Mouse (Mus musculus): Measurements from ENCODE around the gene Cd34. TPM values are rescaled to one million over a fixed set of nuclear protein-coding genes. Genes with fewer than 3 reads are reported as not detected.
A peak's percentile ranks its signal among the peaks of the same experiment; 100 is the strongest.

Gene Cd34
- polyA plus RNA-seq, 1 experiment from 2014 or later: 212 TPM

- Histone ChIP-seq H3K4me2 (ENCODE audit: low read depth, low read length) (no peak overlapping the region), H3K9ac (ENCODE audit: low read length) (no peak overlapping the region), H3K4me1 (replicated peaks; ENCODE audit: control insufficient read depth, insufficient read depth, low read length) (peaks cover 12% of the 10 kb centered on the region), H3K36me3 (ENCODE audit: control insufficient read depth, insufficient read depth, low read length) (no peaks in the 10 kb centered on the region), H3K4me3 (ENCODE audit: low read length) (no peak overlapping the region), H3K27ac (ENCODE audit: low read length) (no peak overlapping the region), H3K9me3 (ENCODE audit: control insufficient read depth, low read length) (no peaks in the 10 kb centered on the region), H3K27me3 (ENCODE audit: control insufficient read depth, insufficient read depth, low read depth, low read length) (no peaks in the 10 kb centered on the region)
- 0 out of 2 replicates have a peak, but pooled peaks have one; percentile 18 for ATAC-seq (ENCODE audit: low read depth)
- 35% methylated on average over 4 of the region's 5 CpGs for WGBS
These were observed 39.5 kb downstream of the Cd34 start for GRCm38 (mm10) chr1:194977946-194978720.

- ATAC-seq (ENCODE audit: low read depth): no peak
- Histone ChIP-seq H3K9ac (ENCODE audit: low read length) (no peak overlapping the region), H3K4me3 (ENCODE audit: low read length) (no peak overlapping the region), H3K4me1 (replicated peaks; ENCODE audit: control insufficient read depth, insufficient read depth, low read length) (peaks cover 12% of the 10 kb centered on the region), H3K4me2 (ENCODE audit: low read depth, low read length) (no peak overlapping the region), H3K9me3 (ENCODE audit: control insufficient read depth, low read length) (no peaks in the 10 kb centered on the region), H3K36me3 (ENCODE audit: control insufficient read depth, insufficient read depth, low read length) (no peaks in the 10 kb centered on the region), H3K27me3 (ENCODE audit: control insufficient read depth, insufficient read depth, low read depth, low read length) (no peaks in the 10 kb centered on the region), H3K27ac (ENCODE audit: low read length) (no peak overlapping the region)
- 88% methylated on average over 1 of the region's 1 CpGs for WGBS
These were observed 42.3 kb downstream of the Cd34 start for GRCm38 (mm10) chr1:194980826-194981435.

GRCm38 (mm10) chr1:194982931-194983690 lies 44.5 kb downstream of the Cd34 start:
- Histone ChIP-seq H3K9ac (ENCODE audit: low read length) (no peak overlapping the region), H3K4me1 (replicated peaks; ENCODE audit: control insufficient read depth, insufficient read depth, low read length) (no peaks in the 10 kb centered on the region; the same call in 1 of the 2 replicates), H3K4me3 (ENCODE audit: low read length) (no peak overlapping the region), H3K9me3 (ENCODE audit: control insufficient read depth, low read length) (no peaks in the 10 kb centered on the region), H3K27ac (ENCODE audit: low read length) (no peak overlapping the region), H3K27me3 (ENCODE audit: control insufficient read depth, insufficient read depth, low read depth, low read length) (no peaks in the 10 kb centered on the region), H3K4me2 (ENCODE audit: low read depth, low read length) (no peak overlapping the region), H3K36me3 (ENCODE audit: control insufficient read depth, insufficient read depth, low read length) (no peaks in the 10 kb centered on the region)
- no peak for ATAC-seq (ENCODE audit: low read depth)
- WGBS: 64% methylated on average over 5 of the region's 5 CpGs

- H3K4me3 ChIP-seq (ENCODE audit: low read length): no peak overlapping the region
These were observed 46.3 kb downstream of the Cd34 start for GRCm38 (mm10) chr1:194984914-194985313.

GRCm38 (mm10) chr1:194985442-194986210 lies 47.0 kb downstream of the Cd34 start:
- Histone ChIP-seq H3K4me3 (ENCODE audit: low read length) (no peak overlapping the region), H3K27ac (ENCODE audit: low read length) (no peak overlapping the region), H3K36me3 (ENCODE audit: control insufficient read depth, insufficient read depth, low read length) (no peaks in the 10 kb centered on the region), H3K4me2 (ENCODE audit: low read depth, low read length) (no peak overlapping the region), H3K9ac (ENCODE audit: low read length) (no peak overlapping the region), H3K9me3 (ENCODE audit: control insufficient read depth, low read length) (no peaks in the 10 kb centered on the region), H3K4me1 (replicated peaks; ENCODE audit: control insufficient read depth, insufficient read depth, low read length) (no peaks in the 10 kb centered on the region), H3K27me3 (ENCODE audit: control insufficient read depth, insufficient read depth, low read depth, low read length) (no peaks in the 10 kb centered on the region)
- 69% methylated on average over 4 of the region's 4 CpGs for WGBS
- no peak for ATAC-seq (ENCODE audit: low read depth)

More at GRCm38 (mm10) chr1:194984914-194985313, 46.3 kb downstream of the Cd34 start:
- Histone ChIP-seq H3K4me2 (ENCODE audit: low read depth, low read length) (no peak overlapping the region), H3K36me3 (ENCODE audit: control insufficient read depth, insufficient read depth, low read length) (no peaks in the 10 kb centered on the region), H3K9me3 (ENCODE audit: control insufficient read depth, low read length) (no peaks in the 10 kb centered on the region), H3K27me3 (ENCODE audit: control insufficient read depth, insufficient read depth, low read depth, low read length) (no peaks in the 10 kb centered on the region), H3K9ac (ENCODE audit: low read length) (no peak overlapping the region), H3K27ac (ENCODE audit: low read length) (no peak overlapping the region), H3K4me1 (replicated peaks; ENCODE audit: control insufficient read depth, insufficient read depth, low read length) (no peaks in the 10 kb centered on the region)
- WGBS: 70% methylated on average over 3 of the region's 3 CpGs
- no peak for ATAC-seq (ENCODE audit: low read depth)

GRCm38 (mm10) chr1:194989024-194989423 lies 50.4 kb downstream of the Cd34 start:
- no peaks in the 10 kb centered on the region for H3K27me3 ChIP-seq (ENCODE audit: control insufficient read depth, insufficient read depth, low read depth, low read length)
- H3K36me3 ChIP-seq (ENCODE audit: control insufficient read depth, insufficient read depth, low read length): no peaks in the 10 kb centered on the region
- no peak overlapping the region for H3K27ac ChIP-seq (ENCODE audit: low read length)
- no peaks in the 10 kb centered on the region for H3K9me3 ChIP-seq (ENCODE audit: control insufficient read depth, low read length)
- WGBS: 83% methylated on average over 1 of the region's 1 CpGs
- H3K9ac ChIP-seq (ENCODE audit: low read length): no peak overlapping the region
- ATAC-seq (ENCODE audit: low read depth): no peak
- no peaks in the 10 kb centered on the region for H3K4me1 ChIP-seq (replicated peaks; ENCODE audit: control insufficient read depth, insufficient read depth, low read length)
- no peak overlapping the region for H3K4me3 ChIP-seq (ENCODE audit: low read length)
- no peak overlapping the region for H3K4me2 ChIP-seq (ENCODE audit: low read depth, low read length)

GRCm38 (mm10) chr1:194990976-194991375 lies 52.4 kb downstream of the Cd34 start:
- H3K9ac ChIP-seq (ENCODE audit: low read length): no peak overlapping the region
- H3K27me3 ChIP-seq (ENCODE audit: control insufficient read depth, insufficient read depth, low read depth, low read length): no peaks in the 10 kb centered on the region
- H3K4me3 ChIP-seq (ENCODE audit: low read length): no peak overlapping the region
- H3K4me2 ChIP-seq (ENCODE audit: low read depth, low read length): no peak overlapping the region
- H3K4me1 ChIP-seq (replicated peaks; ENCODE audit: control insufficient read depth, insufficient read depth, low read length): no peaks in the 10 kb centered on the region
- H3K36me3 ChIP-seq (ENCODE audit: control insufficient read depth, insufficient read depth, low read length): no peaks in the 10 kb centered on the region
- WGBS: 88% methylated on average over 2 of the region's 2 CpGs
- H3K27ac ChIP-seq (ENCODE audit: low read length): no peak overlapping the region
- H3K9me3 ChIP-seq (ENCODE audit: control insufficient read depth, low read length): no peaks in the 10 kb centered on the region
- ATAC-seq (ENCODE audit: low read depth): no peak

GRCm38 (mm10) chr1:194991654-194992053 lies 53.0 kb downstream of the Cd34 start:
- WGBS: 57% methylated on average over 2 of the region's 2 CpGs
- no peak overlapping the region for H3K27ac ChIP-seq (ENCODE audit: low read length)
- ATAC-seq (ENCODE audit: low read depth): no peak

More at GRCm38 (mm10) chr1:194991654-194992053, 53.0 kb downstream of the Cd34 start:
- Histone ChIP-seq H3K9me3 (ENCODE audit: control insufficient read depth, low read length) (no peaks in the 10 kb centered on the region), H3K4me3 (ENCODE audit: low read length) (no peak overlapping the region), H3K9ac (ENCODE audit: low read length) (no peak overlapping the region), H3K36me3 (ENCODE audit: control insufficient read depth, insufficient read depth, low read length) (no peaks in the 10 kb centered on the region), H3K4me2 (ENCODE audit: low read depth, low read length) (no peak overlapping the region), H3K4me1 (replicated peaks; ENCODE audit: control insufficient read depth, insufficient read depth, low read length) (no peaks in the 10 kb centered on the region), H3K27me3 (ENCODE audit: control insufficient read depth, insufficient read depth, low read depth, low read length) (no peaks in the 10 kb centered on the region)
